Mouse (Mus musculus): ENCODE measurements around the gene Chd3. TPM values are rescaled to one million over a fixed set of nuclear protein-coding genes. Genes with fewer than 3 reads are reported as not detected.

The Chd3 gene
- polyA plus RNA-seq (2015; fragmentation: Nextera tagmentation; extraction: Ambion mirVana), result 49.9 and 63.9 TPM in 2 replicates

DNA sequence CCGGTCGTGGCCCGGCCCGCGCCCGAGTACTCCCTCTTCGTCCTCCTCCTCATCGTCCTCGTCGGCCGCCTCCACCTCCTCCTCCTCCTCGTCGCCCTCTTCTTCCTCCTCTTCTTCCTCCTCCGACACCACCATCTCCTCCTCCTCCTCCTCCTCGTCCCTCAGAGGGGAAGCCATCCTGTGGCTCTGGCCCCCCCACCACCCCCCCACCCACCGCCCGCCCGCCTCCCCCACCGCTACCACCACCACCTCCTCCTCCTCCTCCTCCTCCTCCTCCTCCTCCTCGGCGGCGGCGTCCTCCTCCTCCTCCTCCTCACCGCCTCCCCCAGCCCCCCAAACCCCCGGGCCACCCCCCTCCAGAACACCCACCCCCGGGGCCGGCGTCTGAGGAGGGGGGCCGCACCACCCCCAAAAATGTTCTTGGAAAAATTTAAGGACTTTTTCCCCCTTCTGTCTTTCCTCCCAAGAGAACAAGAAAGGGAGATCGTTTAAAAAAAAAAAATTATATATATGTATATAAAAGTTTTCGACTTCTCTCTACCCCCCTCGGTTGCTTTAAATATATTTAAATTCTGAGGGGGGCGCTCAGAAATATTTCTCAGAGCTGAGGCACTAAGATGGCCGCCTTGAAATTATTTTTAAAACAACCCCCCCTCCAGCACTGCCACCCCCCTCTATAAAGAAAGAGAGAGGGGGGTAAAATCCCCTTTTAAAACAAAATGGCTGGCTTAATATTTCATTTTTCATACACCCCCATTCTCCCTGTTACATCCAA is at the start of gene Chd3:
TSS of gene Chd3 (minus strand) at position 192 of the 775 bp plus-strand sequence.

GRCm38 (mm10) chr11:69413221-69414181 is 44.3 kb upstream of the Chd3 start, which contains the start of gene Kdm6b:
Gene Kdm6b, minus strand, starts transcription at chr11:69413675.

GRCm38 (mm10) chr11:69398059-69398458 is 28.9 kb upstream of the Chd3 start, which contains the start of gene Tmem88:
Gene Tmem88, minus strand, starts transcription at chr11:69398234.

DNA sequence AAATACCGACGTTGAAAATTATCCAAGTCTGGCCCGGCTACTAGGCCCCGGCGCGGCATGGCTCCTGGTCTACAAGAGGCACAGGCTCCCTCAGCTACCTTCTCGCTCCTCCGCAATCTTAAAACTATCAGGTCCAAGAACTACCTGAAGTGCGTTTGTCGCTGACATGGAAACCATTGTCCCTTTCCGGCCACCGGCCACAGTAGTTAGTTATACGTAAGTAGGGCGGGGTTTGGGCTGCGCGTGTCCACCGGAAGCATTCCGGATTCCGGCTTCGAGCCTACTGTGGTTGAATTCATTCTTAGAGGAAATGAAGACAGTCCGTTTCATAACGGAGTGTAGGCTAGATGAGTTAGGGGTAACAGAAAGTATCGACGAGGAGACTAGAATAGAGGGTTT is 26.0 kb upstream of the Chd3 start, which contains the start of the genes Naa38 and Cyb5d1:
TSS of gene Naa38 (plus strand) at position 253 of the 399 bp plus-strand sequence.
TSS of gene Cyb5d1 (minus strand) at position 397 of the 399 bp plus-strand sequence.

DNA sequence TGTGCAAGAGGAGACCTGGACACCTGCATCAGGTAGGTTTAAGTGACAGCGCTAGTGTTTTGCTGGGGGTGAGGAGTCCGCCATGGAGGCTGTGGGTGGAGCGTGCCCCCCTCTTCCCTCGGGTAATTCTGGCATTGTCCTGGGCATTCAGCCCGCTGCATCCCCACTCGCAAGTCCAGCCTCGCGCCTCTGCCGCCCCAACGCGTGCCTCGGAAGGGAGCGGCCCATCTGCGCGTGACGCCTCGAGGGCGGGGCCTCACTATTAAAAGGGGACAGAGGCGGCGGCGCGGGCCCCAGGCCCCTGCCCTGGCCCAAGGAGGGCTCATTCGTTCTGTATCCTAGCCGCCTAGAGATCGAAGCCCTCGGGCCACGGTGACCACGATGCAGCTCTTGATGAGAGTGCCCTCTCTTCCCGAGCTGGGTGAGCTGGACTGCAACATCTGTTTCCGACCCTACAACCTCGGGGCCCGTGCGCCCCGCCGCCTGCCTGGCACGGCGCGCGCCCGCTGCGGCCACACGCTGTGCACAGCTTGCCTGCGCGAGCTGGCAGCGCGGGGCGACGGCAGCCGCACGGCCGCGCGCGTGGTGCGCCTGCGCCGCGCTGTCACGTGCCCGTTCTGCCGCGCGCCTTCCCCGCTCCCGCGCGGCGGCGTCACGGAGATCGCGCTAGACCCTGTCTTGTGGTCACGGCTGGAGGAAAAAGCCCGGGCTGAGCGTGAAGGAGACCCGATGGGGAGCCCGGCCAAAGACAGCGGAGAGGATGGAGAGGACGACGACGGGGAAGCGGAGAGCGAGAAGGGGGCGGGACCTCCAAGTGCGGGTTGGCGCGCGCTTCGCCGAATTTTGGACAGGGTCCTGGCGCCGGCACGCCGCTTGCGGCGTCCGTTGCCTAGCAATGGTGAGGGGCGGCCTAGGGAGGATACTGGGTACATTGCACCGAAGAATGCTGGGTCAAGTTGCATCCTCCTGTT is 28.8 kb downstream of the Chd3 start, which contains the start of gene Rnf227:
TSS of gene Rnf227 (plus strand) at position 301 of the 971 bp plus-strand sequence.

DNA sequence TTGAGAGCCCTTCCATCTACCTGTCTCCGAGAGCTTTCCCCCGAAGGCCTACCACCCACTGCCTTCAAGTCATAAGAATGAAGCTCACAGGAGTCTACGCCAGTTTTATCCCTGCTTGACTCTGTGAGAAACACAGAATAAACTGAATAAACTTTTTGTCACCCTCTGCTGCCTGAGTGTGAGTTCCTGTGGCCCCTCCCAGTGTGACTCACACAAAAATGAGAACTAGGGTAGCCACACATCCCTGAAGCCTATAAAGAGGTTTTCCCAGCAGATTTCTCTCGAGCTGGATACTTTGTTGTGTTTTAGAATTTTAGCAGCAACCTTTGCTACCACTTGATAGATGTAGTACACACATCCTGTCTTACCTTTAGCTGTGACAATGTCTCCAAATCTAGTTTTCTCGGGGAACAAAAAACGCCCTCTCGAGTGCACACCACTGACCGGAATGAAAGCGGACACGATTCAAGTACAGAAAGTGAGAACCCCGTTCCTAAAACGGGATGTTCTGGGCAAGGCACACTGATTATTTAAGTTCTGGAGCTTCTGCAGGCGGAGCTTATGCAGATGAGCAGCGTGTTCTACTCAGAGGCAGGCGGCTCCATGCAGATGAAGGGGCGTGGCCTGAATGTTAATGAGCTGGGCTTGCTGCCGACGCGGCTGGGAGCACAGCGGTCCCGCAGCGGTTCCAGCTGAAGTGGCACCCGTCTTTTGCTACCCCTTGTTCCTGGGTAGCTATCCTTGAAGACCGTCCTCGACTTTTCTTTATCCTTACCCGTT is 43.4 kb downstream of the Chd3 start, which contains the start of gene Kcnab3:
TSS of gene Kcnab3 (plus strand) at position 631 of the 780 bp plus-strand sequence.

GRCm38 (mm10) chr11:69323667-69324111 is 45.5 kb downstream of the Chd3 start, which contains the start of the genes Cntrob and Trappc1:
Gene Cntrob, minus strand, starts transcription at chr11:69323775.
Gene Trappc1, plus strand, starts transcription at chr11:69323980.

Other genes starting within 250 kb of the Chd3 start
- gene Hes7, start 249.0 kb downstream of the Chd3 start, polyA plus RNA-seq (2015; fragmentation: Nextera tagmentation; extraction: Ambion mirVana), result 1.8 and 2.1 TPM in 2 replicates
- gene 9130213A22Rik, start 246.8 kb downstream of the Chd3 start, polyA plus RNA-seq (2015; fragmentation: Nextera tagmentation; extraction: Ambion mirVana), result 1.3 and 1.4 TPM in 2 replicates
- 9.9 and 11.9 TPM in 2 replicates for gene Aloxe3, start 243.5 kb downstream of the Chd3 start, polyA plus RNA-seq (2015; fragmentation: Nextera tagmentation; extraction: Ambion mirVana)
- gene Alox12b, start 212.4 kb downstream of the Chd3 start, polyA plus RNA-seq (2015; fragmentation: Nextera tagmentation; extraction: Ambion mirVana), result 1.4 and 2.0 TPM in 2 replicates
- gene Alox8, start 171.6 kb downstream of the Chd3 start, polyA plus RNA-seq (2015; fragmentation: Nextera tagmentation; extraction: Ambion mirVana), result 2.5 and 3.2 TPM in 2 replicates
- gene Gucy2e, start 132.4 kb downstream of the Chd3 start, polyA plus RNA-seq (2015; fragmentation: Nextera tagmentation; extraction: Ambion mirVana), result 0.53 and 0.88 TPM in 2 replicates
- gene Cntrob, start 45.6 kb downstream of the Chd3 start, polyA plus RNA-seq (2015; fragmentation: Nextera tagmentation; extraction: Ambion mirVana), result 8.1 and 10.7 TPM in 2 replicates
- 174 and 181 TPM in 2 replicates for gene Trappc1, start 45.4 kb downstream of the Chd3 start, polyA plus RNA-seq (2015; fragmentation: Nextera tagmentation; extraction: Ambion mirVana)
- 7.3 and 8.1 TPM in 2 replicates for gene Kcnab3, start 43.1 kb downstream of the Chd3 start, polyA plus RNA-seq (2015; fragmentation: Nextera tagmentation; extraction: Ambion mirVana)
- 252 and 273 TPM in 2 replicates for gene Rnf227, start 28.9 kb downstream of the Chd3 start, polyA plus RNA-seq (2015; fragmentation: Nextera tagmentation; extraction: Ambion mirVana)
- 189 and 200 TPM in 2 replicates for gene Naa38, start 26.1 kb upstream of the Chd3 start, polyA plus RNA-seq (2015; fragmentation: Nextera tagmentation; extraction: Ambion mirVana)
- 18.6 and 21.2 TPM in 2 replicates for gene Cyb5d1, start 26.2 kb upstream of the Chd3 start, polyA plus RNA-seq (2015; fragmentation: Nextera tagmentation; extraction: Ambion mirVana)
- gene Tmem88, start 28.8 kb upstream of the Chd3 start, polyA plus RNA-seq (2015; fragmentation: Nextera tagmentation; extraction: Ambion mirVana), result 6.9 and 9.2 TPM in 2 replicates
- gene Kdm6b, start 44.3 kb upstream of the Chd3 start, polyA plus RNA-seq (2015; fragmentation: Nextera tagmentation; extraction: Ambion mirVana), result 21.5 and 23.6 TPM in 2 replicates
- gene Dnah2, start 179.7 kb upstream of the Chd3 start, polyA plus RNA-seq (2015; fragmentation: Nextera tagmentation; extraction: Ambion mirVana), result 2.8 and 4.7 TPM in 2 replicates
- 132 and 148 TPM in 2 replicates for gene Efnb3, start 190.8 kb upstream of the Chd3 start, polyA plus RNA-seq (2015; fragmentation: Nextera tagmentation; extraction: Ambion mirVana)
- gene Wrap53, start 210.8 kb upstream of the Chd3 start, polyA plus RNA-seq (2015; fragmentation: Nextera tagmentation; extraction: Ambion mirVana), result 12.1 and 13.1 TPM in 2 replicates
- gene Trp53, start 211.0 kb upstream of the Chd3 start, polyA plus RNA-seq (2015; fragmentation: Nextera tagmentation; extraction: Ambion mirVana), result 31.4 and 33.8 TPM in 2 replicates
- 226 and 228 TPM in 2 replicates for gene Atp1b2, start 236.5 kb upstream of the Chd3 start, polyA plus RNA-seq (2015; fragmentation: Nextera tagmentation; extraction: Ambion mirVana)
- not detected in 2 replicates for gene Shbg, start 248.5 kb upstream of the Chd3 start, polyA plus RNA-seq (2015; fragmentation: Nextera tagmentation; extraction: Ambion mirVana)